Mouse (Mus musculus): Measurements from ENCODE around the gene Sorbs2.

The Sorbs2 gene

DNA sequence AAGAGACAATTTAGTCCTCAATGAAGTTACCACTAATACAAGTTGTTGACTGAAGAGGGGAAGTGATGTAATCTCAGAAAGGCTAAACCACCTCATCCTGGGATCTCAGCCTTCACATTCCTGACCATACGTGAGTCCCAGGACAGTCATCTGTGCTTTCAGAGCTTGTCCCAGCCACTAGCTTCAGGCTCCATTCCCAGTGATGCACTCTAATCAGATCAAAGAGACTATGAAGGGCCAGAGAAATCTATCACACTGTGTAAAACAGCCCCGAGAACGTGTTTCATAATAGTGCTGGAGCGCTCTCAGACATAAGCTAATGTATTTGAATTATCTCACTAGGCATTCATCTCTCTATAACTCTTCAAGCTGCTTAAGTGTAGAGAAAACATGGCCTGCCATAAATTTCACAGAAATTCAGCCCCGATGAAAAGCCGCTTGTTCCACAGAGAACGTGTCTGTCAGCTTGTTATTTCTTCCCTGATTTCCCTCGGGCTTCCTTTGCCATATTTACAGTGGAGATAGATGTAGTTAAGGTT, 175.3 kb downstream of the Sorbs2 start:
- no peak for DNase-seq

DNA sequence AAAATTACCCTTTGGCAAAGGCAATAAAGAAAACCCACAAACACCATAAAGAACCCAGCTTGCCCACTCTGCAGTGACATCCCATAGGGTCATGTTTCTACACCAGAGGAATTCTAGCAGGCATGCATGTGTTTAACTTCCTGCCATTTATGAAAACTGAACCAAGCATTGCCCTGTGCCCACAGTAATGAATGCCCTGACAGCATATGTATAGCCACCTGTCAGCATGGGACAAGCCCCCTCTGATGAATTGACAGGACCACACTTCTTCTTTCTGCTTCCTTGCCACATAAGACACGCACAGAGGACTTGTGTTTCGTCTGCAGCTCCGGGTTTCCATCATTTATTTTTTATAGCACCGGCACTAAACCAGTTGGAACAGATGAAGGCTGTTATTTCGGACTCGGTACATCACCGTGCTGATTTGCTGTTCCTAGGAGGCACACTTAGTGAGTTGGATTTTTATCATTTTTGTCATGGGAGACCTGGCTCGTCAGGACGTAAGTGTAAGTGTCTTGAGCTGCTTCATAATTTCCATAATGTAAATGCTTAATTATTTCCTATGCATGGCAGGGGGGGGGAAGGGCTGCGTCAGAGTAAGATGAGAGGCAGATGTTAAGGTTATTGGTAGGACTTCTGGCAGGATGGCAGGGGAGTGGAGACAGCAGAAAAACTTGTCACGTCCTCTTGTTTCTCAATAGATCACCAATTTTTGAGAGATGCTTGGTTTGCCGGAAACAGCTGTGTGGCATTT, 180.5 kb downstream of the Sorbs2 start:
- DNase-seq = no peak

DNA sequence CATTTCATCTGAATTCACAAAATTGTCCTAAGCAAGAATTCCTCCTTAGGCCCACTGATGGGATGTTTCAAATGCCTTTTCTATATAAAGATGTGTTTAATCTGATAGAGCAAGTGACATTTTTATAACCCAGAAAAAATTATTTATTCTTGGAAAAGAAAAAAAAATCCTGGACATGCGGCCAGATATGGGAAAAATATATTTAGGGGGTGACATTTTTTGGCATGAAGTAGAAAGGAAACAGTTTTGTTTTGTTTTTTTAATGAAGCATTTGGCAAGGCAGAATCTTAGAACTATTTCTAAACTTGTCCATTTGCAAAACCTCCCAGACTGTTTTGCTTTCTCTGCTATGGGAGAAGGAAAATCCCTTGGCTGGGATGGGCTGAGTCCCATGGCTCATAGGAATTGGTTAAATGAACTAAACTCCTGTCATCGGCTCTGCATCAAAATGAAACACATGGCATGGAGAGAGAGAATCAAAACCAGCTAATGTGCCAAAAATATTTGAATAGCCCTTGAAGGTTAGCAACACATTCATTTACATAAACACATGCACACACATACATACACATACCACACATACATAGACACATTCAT, 182.1 kb downstream of the Sorbs2 start:
- no peak for DNase-seq

DNA sequence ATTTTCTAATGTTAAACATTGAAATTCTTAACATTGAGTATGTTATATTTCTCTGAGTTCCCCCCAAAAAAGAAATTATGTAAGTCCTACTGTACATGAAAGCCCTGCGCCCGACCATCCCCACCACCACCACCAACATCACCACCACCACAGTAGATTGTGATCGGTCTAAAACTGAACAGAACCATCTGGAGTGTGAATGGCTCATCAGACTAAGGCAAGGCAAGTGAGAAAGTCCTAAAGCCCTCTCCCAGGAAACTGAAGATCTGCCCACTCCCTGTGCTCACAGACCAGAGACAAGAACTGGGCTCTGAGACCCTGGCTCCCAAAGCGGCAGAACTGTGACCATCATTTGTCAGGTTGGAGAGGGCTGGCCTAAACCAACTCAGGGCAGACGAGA, 192.5 kb downstream of the Sorbs2 start:
- DNase-seq = no peak

DNA sequence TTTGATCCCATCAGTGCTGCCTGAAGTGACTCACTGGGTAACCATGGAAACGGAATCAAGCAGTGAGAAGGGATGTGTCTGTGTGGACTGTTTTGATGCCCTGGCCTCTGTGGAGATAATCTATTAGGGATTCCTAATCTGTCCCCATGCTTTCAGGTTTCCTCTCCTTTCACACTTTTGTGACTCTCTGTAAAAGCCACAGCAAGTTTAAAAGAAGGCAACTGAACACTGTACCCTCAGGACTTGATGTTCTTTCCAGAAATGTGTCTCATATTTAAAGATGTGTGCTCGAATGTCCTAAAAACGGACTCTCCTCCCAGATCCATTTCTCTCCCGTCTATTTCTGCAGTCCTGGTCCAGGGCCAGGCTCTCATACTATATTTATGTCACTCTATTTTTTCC, 196.1 kb downstream of the Sorbs2 start:
- no peak for DNase-seq

DNA sequence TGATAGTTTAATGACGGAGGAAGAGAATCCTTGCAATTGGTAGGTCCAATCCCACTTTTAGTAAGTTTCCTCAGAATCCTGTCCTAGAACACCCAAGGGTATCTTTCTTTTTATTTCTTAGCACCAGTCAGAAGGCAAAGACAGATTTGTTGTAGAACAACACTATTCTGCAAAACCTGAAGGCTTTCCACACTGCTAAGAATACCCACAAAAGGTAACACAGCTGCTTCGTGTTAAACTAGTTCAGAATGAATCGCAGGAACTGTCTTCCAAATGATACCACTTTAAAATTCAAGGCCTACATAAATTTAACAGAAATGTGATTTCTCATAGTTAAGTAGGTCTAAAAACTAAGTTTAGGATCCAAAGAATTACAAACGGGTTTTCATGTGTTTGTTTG, 201.5 kb downstream of the Sorbs2 start:
- DNase-seq = no peak

DNA sequence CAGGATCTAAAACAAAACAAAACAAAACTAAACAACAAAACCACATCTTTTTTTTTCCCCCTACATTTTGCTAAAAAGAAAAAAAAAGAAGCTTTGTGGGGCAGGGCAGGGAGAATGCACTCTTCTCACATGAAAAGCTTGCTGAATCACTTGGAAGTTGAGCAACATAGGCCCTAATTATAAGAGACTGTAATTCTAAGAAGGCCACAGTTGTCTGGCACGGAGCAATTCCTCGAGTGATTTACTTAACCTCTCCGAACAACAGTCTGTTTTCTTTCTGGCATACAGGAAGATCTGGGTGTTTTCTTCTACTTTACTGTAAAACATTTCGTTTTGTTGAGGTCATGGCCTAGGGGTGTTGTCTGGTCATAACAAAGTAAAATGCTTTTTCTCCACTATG, 202.1 kb downstream of the Sorbs2 start:
- no peak for DNase-seq

DNA sequence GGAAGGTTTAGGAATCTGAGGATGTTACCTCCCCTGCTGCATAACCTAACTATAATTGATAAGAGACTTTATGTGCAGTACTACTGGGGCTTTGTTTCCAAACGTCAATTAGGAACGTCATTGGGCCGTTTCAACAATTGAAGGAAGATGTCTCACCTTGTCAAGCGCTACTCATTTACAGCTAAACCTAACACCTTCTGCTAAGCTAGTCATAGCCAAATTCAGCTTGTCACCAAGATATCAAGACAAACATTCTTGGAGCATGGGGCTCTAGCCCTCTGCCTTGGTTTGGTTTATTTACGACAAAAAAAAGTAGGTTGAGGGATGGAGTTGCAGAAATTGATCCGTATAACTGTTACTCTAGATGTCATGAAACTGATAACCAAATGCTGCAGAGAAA, 205.0 kb downstream of the Sorbs2 start:
- DNase-seq = no peak

DNA sequence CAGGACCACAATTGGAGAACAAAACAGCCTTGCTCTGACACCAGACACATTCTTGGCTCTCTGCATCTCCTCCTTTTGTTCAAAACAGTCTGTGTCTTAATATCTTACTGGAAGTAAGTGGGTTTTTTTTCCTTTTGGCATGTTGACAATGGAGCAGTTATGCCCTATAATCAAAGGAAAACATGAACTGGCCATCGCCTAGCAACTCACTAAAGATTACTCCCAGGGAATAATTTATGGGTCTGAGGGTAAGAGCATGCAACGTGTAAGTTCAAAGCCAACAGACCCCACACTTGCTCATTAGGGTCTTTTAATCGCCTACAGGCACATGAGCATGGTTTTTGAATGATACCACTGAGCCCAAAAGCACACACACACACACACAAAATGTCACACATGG, 207.2 kb downstream of the Sorbs2 start:
- DNase-seq = no peak

DNA sequence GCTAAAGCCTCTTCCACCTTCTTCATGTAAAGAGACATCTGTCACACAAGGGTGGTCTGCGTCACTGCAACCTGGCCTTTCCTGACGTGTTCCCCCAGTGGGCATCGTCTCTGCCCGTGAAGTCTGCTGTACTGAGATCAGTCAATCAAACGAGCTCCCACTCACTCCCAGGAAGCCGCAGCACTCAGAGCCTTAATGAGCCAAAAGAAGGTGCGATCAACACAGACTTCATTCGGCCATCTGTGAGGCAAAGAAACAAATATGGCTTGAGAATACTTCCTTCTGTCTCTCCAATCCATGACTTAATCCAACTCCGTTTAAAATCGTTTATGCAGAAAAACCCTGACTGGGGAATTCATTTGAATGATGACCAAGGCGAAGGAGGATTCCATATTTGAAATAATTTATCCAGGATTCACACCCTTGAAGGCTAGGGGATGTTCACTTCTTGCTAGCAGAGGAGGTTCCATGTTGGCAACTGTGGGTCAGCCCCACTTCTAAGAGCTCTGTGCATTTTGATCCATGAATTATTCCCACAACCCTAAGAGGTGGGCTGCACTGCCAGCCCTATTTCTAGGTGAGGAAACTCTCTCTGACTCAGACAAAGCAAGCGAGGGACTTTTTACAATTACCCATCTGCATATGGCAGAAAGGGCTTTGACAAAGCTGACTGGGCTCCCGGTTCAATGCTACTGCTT, 207.9 kb downstream of the Sorbs2 start:
- DNase-seq = peak; percentile 32

DNA sequence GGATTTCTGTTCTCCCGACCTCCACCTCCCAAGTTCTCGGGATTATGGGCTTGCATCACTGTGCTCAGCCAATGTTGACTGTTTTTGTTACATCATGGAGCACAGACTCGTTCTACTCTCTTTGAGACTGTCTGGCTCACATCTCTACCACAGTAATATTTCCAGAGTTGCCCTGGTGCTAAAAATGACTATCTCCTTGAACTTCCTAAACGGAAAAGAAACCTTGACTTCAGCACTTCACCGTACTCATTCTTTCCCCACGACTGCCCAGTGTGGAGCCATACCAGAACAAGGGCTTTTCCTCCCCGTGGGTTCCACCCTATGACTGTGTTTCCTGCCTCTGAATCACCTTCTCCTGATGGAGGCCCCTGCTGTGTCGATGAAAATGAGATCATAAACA, 212.2 kb downstream of the Sorbs2 start:
- no peak for DNase-seq

DNA sequence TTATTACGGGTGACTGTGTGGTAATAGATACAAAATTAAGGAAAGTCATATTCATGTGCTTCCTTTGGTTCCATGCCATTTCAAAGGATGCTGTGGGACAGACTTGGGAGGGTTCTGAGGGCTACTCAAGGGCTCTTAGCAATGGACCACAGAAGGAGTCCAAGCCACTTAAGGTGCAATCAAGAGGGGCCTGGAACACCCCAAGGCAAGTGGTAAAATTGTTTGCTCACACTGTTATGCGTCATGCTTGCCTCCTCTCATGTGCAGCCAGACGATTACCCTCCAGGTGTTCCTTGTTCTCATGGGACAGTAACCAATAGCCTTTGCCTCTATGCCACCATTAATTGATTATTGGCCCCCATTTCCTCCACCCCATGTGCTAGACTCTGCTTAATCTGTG, 216.6 kb downstream of the Sorbs2 start:
- no peak for DNase-seq

DNA sequence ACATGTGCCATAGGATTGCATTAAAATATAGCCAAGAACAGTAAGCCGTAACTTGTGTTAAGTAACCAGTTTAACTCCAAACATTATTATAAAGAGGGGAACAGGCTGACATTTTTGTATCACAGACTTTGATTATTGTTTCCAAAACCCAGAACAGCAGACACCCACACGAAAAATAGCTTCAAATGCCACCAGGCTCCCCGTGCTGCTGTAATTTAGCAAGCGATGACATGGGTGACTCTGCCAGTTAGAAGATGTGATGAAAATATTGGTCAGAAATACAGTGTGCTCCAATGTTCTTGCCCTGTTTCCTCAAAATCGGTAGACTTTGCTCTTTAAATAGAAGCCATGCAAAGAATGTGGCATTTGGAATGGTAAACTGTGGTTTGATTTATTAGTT, 217.7 kb downstream of the Sorbs2 start:
- no peak for DNase-seq

DNA sequence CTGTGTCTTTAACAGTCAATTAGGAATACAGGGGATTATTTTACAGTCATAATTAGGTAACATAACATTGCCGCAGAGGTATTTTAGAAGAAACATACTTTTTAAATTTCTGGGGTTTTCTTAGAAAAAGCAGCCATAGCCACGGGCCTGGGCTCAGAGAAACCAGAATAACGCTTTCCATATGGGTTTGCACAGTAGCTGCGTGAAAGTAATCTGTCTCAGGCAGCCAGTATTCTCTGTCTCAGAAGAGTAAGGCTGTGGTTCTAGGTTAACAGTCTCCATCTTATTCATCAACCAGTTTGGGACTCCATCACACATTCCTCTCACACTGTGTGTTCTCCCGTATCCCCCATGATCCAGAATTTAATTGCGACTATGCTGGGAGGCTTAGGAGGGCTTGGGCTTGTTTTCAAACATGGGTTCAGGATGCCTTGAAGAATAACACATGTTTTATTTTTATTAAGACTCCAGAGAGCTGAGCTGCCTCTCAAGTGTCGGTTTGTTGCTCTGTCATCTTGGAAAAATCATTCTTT, 222.3 kb downstream of the Sorbs2 start:
- DNase-seq = no peak

DNA sequence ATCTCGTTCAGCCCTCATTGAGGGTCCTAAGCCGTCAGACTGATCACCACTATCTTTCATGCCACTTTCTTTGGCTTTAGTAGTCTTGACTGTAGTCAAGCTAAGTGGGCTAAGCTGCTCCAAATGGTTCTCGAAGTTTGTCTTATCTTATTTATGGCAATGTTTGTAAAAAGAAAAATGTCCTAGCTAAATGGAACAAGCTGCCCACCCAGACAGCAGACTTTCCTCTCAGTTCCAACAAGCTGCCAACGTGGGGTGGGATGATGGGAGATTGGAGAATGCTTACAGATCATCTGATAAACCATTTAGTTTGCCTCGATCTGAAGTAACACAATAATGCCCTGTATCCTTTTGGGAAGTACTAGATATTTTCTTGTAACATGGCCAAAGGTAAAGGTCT, 223.2 kb downstream of the Sorbs2 start:
- DNase-seq = no peak

DNA sequence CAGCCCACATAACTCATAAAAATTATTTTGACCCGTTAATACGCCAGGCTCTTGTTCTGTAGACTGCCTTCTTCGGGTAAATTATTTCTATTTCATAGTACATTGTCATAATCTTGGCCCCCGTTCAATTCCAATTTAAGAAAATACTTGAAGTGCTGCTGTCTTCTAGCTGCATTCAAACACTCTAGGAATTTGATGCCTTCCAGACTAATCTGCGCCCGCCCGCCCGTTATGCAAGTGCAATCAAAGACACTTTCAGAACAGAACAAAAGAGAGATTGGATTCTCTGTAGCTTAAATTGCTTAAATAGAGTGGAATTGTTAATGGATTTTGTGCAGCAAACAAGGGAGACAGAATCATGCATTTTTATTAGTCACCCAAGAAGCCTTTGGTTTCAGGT, 226.5 kb downstream of the Sorbs2 start:
- DNase-seq = peak; percentile 31

DNA sequence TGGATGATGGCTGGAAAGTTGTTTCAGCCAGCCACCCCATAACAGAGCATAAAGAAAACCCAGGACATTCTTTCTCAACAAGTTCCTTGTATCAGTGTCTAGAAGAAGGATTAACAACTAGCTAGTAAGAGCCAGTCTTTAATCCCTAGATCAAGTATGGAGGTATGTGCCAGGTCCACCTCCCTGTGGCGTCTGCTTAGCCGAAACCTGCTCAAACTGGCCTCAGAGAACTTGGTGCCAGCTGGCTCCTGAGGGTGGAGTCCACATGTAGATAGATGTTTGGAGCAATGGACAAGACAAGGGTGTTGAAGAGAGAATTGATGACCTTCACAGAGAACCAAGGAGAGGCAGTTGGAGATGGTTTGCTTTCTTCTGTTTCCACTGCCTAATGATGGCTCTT, 229.7 kb downstream of the Sorbs2 start:
- no peak for DNase-seq

DNA sequence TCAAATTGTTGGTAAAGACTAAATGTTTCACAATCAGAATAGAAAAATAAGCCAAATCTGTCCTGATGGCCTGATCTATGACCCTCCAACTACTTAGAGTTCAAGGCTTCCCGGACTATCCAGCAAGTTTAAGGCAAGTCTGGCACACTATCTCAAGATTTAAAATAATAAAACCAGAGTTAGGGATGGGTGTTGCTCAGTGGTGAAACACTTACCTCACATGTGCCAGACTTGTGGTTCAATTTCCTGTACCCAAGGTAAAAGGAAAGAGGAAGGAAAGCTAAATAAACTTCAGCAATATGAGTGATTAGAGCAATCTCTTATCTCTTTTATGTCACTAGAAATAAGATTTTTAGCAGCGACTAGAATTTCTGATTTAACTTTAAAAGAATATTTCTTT, 235.7 kb downstream of the Sorbs2 start:
- DNase-seq = no peak

DNA sequence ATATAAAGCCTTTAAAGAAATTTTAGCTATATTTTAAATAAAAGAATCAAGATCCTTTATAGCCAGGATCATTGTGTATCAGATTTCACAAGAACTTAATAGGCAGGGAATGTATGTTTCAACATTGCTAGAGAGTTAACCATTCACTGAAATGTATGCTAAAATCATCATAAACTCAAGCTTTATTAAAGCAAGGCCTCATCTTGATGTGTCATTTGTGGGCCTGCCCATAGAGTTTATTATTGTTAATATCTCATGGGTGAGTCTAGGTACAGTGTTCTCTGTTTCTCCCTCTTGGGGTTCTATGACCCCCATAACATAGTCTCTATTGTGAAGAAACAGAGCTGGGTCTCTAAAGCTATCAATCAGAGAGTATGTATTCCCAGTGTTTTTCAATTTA, 236.2 kb downstream of the Sorbs2 start:
- DNase-seq = no peak

DNA sequence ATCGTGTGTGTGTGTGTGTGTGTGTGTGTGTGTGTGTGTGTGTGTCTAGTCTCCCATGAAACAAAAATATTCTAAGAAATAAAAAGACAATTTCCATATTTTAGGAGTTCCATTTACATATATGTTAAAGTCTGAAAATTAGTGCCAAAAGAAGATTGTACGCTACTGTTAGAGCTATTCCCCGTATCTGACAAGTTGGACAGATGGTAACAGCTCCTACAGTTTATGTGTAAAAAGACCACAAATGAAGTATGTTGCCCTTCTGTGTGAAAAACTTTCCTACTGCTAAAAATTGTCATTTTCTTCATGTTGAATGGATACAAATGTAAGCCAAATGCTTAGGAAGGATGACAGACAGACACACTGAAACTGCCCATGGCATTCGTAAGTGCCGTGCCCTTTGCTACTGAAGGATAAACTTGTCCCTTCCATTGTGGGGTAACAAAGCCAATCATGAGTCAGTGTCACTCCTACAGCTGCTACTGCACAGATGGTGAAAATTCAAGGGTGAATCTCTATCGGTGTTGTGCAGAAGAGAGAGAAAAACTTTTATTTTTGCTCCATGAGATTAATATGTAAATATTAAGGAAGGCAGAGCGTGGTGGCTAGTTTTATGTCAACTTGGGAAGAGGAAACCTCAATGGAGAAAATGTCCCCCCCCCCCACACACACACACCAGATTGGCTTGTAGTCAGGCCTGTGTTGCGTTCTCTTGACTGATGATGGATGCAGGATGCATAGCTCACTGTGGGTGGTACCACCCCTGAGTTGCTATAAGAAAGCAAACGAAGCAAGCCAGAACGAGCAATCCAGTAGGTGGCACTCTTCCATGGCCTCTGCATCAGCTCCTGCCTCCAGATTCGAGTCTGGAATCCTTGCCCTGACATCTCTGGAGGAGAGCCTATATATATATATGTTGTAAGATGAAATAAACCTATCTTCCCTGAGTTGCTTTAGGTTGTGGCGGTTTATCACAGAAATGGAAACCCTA, 244.2 kb downstream of the Sorbs2 start:
- DNase-seq = no peak

DNA sequence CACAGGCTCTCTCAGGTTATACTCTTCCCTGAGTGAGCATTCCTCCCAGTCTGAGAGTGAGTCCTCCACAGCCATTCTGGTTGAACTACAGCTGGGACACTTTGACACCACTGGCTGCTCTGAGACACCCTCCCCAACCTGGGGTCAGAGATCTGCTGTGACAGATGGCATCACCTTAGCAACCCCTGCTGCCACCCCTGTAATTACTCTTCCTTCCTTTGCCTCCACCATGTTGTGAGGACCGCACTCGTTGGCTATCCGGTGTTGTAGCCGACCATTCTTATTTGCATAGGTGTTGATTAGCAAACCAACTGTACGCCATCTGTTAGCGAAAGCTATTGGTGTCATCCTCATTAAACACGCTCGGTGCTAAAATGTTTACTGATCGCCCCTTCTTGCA, 247.9 kb downstream of the Sorbs2 start:
- no peak for DNase-seq

DNA sequence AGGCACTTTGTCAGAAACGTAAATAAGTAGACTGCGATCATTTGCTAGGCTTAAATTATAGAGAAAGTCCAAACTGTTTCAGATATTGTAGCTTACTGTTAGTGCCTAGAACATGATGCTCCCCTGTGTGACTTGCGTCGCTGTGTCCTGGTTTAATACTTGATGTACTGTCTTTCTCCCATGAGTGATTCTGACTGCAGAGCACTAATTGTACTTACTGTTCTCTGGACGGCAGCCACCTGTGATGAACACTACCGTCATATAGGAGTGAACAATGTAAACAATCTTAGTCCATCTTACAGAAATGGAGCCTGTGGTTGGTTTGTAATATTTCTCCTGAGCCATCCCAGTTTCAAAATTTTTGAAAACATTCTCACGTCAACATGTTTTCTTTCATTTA, 248.4 kb downstream of the Sorbs2 start:
- DNase-seq = no peak

DNA sequence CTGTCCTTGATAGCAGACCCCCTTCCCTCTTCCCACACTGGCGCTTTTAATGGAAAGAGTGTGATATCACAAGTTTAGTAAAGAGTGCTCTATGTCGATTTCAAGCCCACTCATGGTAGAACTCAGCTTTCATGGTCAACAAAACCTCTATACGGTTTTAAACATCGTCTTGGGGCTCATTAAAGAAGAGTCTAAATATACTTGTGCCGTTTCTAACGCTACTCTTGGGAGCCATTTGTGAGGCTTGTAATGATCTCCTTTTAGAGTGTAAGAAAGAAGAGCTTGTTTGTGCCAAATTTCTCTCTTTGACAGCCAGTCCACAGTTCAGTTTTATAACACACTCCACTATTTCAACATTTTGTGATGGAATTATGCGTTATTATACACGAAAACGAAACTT, 253.0 kb downstream of the Sorbs2 start:
- DNase-seq = no peak
